Mouse (Mus musculus): ENCODE measurements at regions not wholly inside any gene's neighbourhood (a gene's known extent, or its start where the extent isn't known, plus 50 kb on each side); places are given as distances from the start of the nearest gene placed in this dataset.

GRCm38 (mm10) chr4:23513939-23514338, 982.3 kb upstream of the Mms22l start:
- TF ChIP-seq RAD21 (IDR thresholded peaks at IDR 0.05; ENCODE audit: low read depth, low read length), result no peak
- no peak for TF ChIP-seq MEF2A (IDR thresholded peaks at IDR 0.05; ENCODE audit: borderline replicate concordance, low read depth, low read length)
- no peak for TF ChIP-seq MAX (IDR thresholded peaks at IDR 0.05; ENCODE audit: low read length)

More at GRCm38 (mm10) chr4:23513939-23514338, 982.3 kb upstream of the Mms22l start:
- no peaks in the 10 kb centered on the region for H3K79me2 ChIP-seq (replicated peaks; ENCODE audit: control insufficient read depth, extremely low read depth, insufficient read depth, poor library complexity, severe bottlenecking)
- H3K4me3 ChIP-seq (replicated peaks in 1 of 3; ENCODE audit: low read depth in 2 of 3, low read length in 2 of 3, poor library complexity in 1 of 3), result no peak overlapping the region
- dilution Hi-C loops (cut with MboI; ENCODE audit: extremely low pct_ligation_motif_present, extremely low pct_unique_long_range_greater_than_20kb, low sequenced_read_pairs), result no loop called here
- no peaks in the 10 kb centered on the region for H3K36me3 ChIP-seq (replicated peaks in 1 of 2; ENCODE audit: control insufficient read depth in 1 of 2, insufficient read depth in 1 of 2, low read length in 1 of 2)
- no peak for DNase-seq (ENCODE audit: extremely low read depth)
- H3K4me1 ChIP-seq (ENCODE audit: control insufficient read depth in 1 of 2, insufficient read depth in 2 of 2), result peaks cover 0 to 5% of the 10 kb centered on the region in 2 experiments; a peak in 2 of 4 replicates
- no peak overlapping the region for H3K4me2 ChIP-seq (ENCODE audit: insufficient read depth, low read depth, poor library complexity, severe bottlenecking)
- H3K9me3 ChIP-seq (replicated peaks; ENCODE audit: low read length), result no peaks in the 10 kb centered on the region
- H3K27ac ChIP-seq (ENCODE audit: insufficient read depth, low read depth), result no peak overlapping the region
- no peaks in the 10 kb centered on the region for H3K27me3 ChIP-seq (replicated peaks)
- H3K9ac ChIP-seq (ENCODE audit: insufficient read depth, low read depth), result no peak overlapping the region
- in situ Hi-C loops (cut with MboI; ENCODE audit: low pct_ligation_motif_present, low pct_unique_long_range_greater_than_20kb, low sequenced_read_pairs), result no loop called here
